Mouse (Mus musculus): Measurements from ENCODE around the gene Helq. TPM values are rescaled to one million over a fixed set of nuclear protein-coding genes. Genes with fewer than 3 reads are reported as not detected.
A peak's percentile ranks its signal among the peaks of the same experiment; 100 is the strongest.

Gene Helq
- polyA plus RNA-seq, 1 experiment = 37.6 TPM

DNA sequence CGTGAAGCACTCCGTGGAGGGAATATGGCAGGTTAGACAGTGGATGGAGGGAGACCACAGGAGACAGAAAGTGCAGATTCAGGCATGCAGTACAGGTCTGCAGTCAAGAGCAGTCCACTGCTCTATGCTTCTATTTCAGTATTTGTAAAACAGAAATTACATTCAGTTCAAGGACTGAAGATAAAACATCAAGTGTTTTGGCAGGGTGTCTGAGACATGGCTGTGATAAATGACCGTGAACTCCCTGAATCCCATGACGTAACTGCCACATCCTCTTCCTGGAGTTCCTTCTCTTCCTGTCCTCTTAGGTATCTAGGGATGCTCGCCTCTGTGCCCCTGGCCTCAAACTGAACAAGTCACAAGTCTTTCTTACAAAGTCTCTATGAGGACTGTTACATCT lies 21.5 kb downstream of the Helq start:
- no peaks in the 10 kb centered on the region for H3K4me1 ChIP-seq (ENCODE audit: control insufficient read depth, insufficient read depth, low read length)
- H3K27ac ChIP-seq (ENCODE audit: insufficient read depth, low read length) = no peak overlapping the region
- peaks cover 39% of the 10 kb centered on the region for H3K36me3 ChIP-seq (ENCODE audit: control insufficient read depth, insufficient read depth, low read length, poor library complexity, severe bottlenecking)
- no peak overlapping the region for H3K4me3 ChIP-seq (ENCODE audit: low read depth, low read length)
- TF ChIP-seq POLR2A (IDR thresholded peaks at IDR 0.05; ENCODE audit: insufficient read depth, low read length) = no peak
- no peak for TF ChIP-seq EP300 (IDR thresholded peaks at IDR 0.05; ENCODE audit: insufficient read depth, low read depth, low read length)
- TF ChIP-seq CTCF (IDR thresholded peaks at IDR 0.05; ENCODE audit: low read depth, low read length) = no peak
- no peaks in the 10 kb centered on the region for H3K9me3 ChIP-seq (replicated peaks; ENCODE audit: control insufficient read depth, insufficient read depth, low read length, poor library complexity, severe bottlenecking)
- H3K9ac ChIP-seq (ENCODE audit: low read depth, poor library complexity, severe bottlenecking) = no peak overlapping the region
- no peaks in the 10 kb centered on the region for H3K27me3 ChIP-seq (ENCODE audit: control insufficient read depth, insufficient read depth, low read length, poor library complexity, severe bottlenecking)

DNA sequence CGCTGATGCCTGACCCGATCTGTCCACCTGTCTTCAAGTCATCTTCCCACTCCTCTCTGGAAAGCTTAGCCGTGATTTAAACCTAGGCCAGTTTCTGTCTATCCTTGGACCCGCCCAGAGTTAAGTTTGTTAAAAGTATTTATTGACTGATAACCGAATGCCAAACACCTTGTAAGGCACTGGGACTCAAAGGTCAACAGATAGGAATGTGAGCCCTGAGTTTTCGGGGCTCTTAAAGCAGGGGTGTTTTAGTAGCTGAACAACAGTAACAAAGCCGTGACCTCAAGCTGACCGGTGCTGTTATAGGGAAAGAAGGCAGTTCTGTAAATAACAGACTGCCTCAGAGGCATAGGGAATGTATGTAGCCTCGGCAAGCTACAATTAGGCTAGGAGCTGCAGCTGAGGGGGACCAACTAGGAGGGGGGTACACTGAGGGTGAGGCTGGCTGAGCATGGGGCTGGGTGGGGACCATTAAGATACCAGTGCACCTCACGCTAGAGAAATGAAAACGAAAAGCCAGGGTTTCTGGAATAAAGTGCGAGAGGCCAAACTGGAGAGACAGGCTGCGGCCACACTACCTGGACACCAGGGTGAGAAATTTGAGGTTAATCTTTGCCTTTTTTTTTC lies 22.5 kb downstream of the Helq start:
- Histone ChIP-seq H3K9me3 (replicated peaks; ENCODE audit: control insufficient read depth, insufficient read depth, low read length, poor library complexity, severe bottlenecking) (no peaks in the 10 kb centered on the region), H3K36me3 (ENCODE audit: control insufficient read depth, insufficient read depth, low read length, poor library complexity, severe bottlenecking) (peaks cover 45% of the 10 kb centered on the region), H3K4me3 (ENCODE audit: low read depth, low read length) (no peak overlapping the region), H3K9ac (ENCODE audit: low read depth, poor library complexity, severe bottlenecking) (no peak overlapping the region), H3K27me3 (ENCODE audit: control insufficient read depth, insufficient read depth, low read length, poor library complexity, severe bottlenecking) (no peaks in the 10 kb centered on the region), H3K27ac (ENCODE audit: insufficient read depth, low read length) (no peak overlapping the region), H3K4me1 (ENCODE audit: control insufficient read depth, insufficient read depth, low read length) (no peaks in the 10 kb centered on the region)
- TF ChIP-seq EP300 (IDR thresholded peaks at IDR 0.05; ENCODE audit: insufficient read depth, low read depth, low read length) (no peak), POLR2A (IDR thresholded peaks at IDR 0.05; ENCODE audit: insufficient read depth, low read length) (no peak)

DNA sequence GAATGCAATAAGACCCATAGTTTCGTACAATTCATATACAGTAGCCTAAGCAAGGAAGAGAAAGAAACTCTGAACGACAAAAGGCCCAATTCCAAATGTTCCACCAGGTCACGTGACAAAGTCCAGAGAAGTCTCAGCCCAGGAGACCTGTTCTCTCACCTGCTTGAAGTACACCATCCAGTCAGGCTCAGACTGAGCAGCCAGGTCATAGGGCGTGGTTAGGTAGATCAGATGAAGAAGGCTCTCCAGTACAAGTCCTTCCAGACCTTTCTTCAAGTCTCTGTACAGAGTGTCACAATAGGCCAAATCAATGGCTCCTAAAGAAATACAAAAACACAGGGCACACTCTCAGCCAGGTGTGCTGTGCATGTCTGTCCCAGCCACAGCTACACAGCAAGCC lies 26.8 kb downstream of the Helq start:
- H3K27me3 ChIP-seq (ENCODE audit: control insufficient read depth, insufficient read depth, low read length, poor library complexity, severe bottlenecking) = no peaks in the 10 kb centered on the region
- H3K9ac ChIP-seq (ENCODE audit: low read depth, poor library complexity, severe bottlenecking) = no peak overlapping the region
- no peaks in the 10 kb centered on the region for H3K9me3 ChIP-seq (replicated peaks; ENCODE audit: control insufficient read depth, insufficient read depth, low read length, poor library complexity, severe bottlenecking)
- no peak overlapping the region for H3K4me3 ChIP-seq (ENCODE audit: low read depth, low read length)
- H3K36me3 ChIP-seq (ENCODE audit: control insufficient read depth, insufficient read depth, low read length, poor library complexity, severe bottlenecking) = peaks cover 46% of the 10 kb centered on the region
- H3K27ac ChIP-seq (ENCODE audit: insufficient read depth, low read length) = no peak overlapping the region
- TF ChIP-seq CTCF (IDR thresholded peaks at IDR 0.05; ENCODE audit: low read depth, low read length) = no peak
- no peak for TF ChIP-seq POLR2A (IDR thresholded peaks at IDR 0.05; ENCODE audit: insufficient read depth, low read length)
- TF ChIP-seq EP300 (IDR thresholded peaks at IDR 0.05; ENCODE audit: insufficient read depth, low read depth, low read length) = no peak
- no peaks in the 10 kb centered on the region for H3K4me1 ChIP-seq (ENCODE audit: control insufficient read depth, insufficient read depth, low read length)

DNA sequence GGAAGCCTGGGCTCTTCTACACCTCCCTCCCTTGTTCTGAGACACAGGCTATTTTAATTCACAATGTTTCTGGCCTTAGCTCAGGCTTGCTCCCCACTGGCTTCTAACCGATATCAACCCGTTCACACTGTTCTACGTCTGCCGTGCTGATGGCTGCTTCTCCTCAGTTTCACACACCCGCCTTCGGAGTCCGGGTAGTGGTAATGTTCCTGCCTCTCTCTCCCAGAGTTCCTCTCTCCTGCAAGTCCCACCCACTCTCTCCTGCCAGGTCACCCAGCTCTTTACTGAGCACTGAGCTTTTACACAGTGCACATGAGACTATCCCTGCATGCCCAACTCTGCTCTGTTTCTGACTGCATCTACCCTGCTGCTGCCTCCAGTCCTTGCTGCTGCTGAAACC lies 32.4 kb downstream of the Helq start:
- H3K4me1 ChIP-seq (ENCODE audit: control insufficient read depth, insufficient read depth, low read length) = no peaks in the 10 kb centered on the region
- no peak overlapping the region; the same call in 1 of the 2 replicates for H3K27ac ChIP-seq (ENCODE audit: insufficient read depth, low read length)
- peak overlapping the region; percentile 74 for H3K4me3 ChIP-seq (ENCODE audit: low read depth, low read length)
- H3K36me3 ChIP-seq (ENCODE audit: control insufficient read depth, insufficient read depth, low read length, poor library complexity, severe bottlenecking) = peaks cover 28% of the 10 kb centered on the region
- H3K27me3 ChIP-seq (ENCODE audit: control insufficient read depth, insufficient read depth, low read length, poor library complexity, severe bottlenecking) = no peaks in the 10 kb centered on the region
- peak overlapping the region; percentile 52 for H3K9ac ChIP-seq (ENCODE audit: low read depth, poor library complexity, severe bottlenecking)
- TF ChIP-seq EP300 (IDR thresholded peaks at IDR 0.05; ENCODE audit: insufficient read depth, low read depth, low read length) (no peak), POLR2A (IDR thresholded peaks at IDR 0.05; ENCODE audit: insufficient read depth, low read length) (peak; percentile 5), CTCF (IDR thresholded peaks at IDR 0.05; ENCODE audit: low read depth, low read length) (no peak)
- H3K9me3 ChIP-seq (replicated peaks; ENCODE audit: control insufficient read depth, insufficient read depth, low read length, poor library complexity, severe bottlenecking) = no peaks in the 10 kb centered on the region

DNA sequence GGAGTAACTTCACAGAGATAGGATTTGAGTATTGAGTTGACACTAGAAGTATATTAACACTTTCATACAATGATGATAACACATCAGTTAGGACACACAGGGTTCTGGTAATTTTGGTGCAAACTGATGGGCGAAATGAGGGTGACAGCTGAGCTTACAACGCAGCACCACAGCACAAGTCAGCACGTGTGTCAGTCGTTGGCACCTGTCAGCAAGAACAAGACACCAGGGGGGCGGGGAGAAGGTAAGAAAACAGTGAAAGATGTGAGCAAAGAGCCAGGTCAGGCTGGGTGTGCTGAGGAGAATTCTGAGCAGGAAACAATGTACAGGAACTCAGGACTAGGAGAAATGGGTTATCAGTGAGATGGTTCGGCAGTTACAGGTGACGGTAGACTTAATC lies 36.7 kb downstream of the Helq start:
- no peaks in the 10 kb centered on the region for H3K27me3 ChIP-seq (ENCODE audit: control insufficient read depth, insufficient read depth, low read length, poor library complexity, severe bottlenecking)
- no peaks in the 10 kb centered on the region for H3K4me1 ChIP-seq (ENCODE audit: control insufficient read depth, insufficient read depth, low read length)
- peaks cover 10% of the 10 kb centered on the region for H3K36me3 ChIP-seq (ENCODE audit: control insufficient read depth, insufficient read depth, low read length, poor library complexity, severe bottlenecking)
- H3K4me3 ChIP-seq (ENCODE audit: low read depth, low read length) = no peak overlapping the region
- no peak overlapping the region for H3K27ac ChIP-seq (ENCODE audit: insufficient read depth, low read length)
- no peaks in the 10 kb centered on the region; the same call in 1 of the 2 replicates for H3K9me3 ChIP-seq (replicated peaks; ENCODE audit: control insufficient read depth, insufficient read depth, low read length, poor library complexity, severe bottlenecking)
- H3K9ac ChIP-seq (ENCODE audit: low read depth, poor library complexity, severe bottlenecking) = no peak overlapping the region
- TF ChIP-seq POLR2A (IDR thresholded peaks at IDR 0.05; ENCODE audit: insufficient read depth, low read length) (no peak), CTCF (IDR thresholded peaks at IDR 0.05; ENCODE audit: low read depth, low read length) (no peak), EP300 (IDR thresholded peaks at IDR 0.05; ENCODE audit: insufficient read depth, low read depth, low read length) (no peak)

DNA sequence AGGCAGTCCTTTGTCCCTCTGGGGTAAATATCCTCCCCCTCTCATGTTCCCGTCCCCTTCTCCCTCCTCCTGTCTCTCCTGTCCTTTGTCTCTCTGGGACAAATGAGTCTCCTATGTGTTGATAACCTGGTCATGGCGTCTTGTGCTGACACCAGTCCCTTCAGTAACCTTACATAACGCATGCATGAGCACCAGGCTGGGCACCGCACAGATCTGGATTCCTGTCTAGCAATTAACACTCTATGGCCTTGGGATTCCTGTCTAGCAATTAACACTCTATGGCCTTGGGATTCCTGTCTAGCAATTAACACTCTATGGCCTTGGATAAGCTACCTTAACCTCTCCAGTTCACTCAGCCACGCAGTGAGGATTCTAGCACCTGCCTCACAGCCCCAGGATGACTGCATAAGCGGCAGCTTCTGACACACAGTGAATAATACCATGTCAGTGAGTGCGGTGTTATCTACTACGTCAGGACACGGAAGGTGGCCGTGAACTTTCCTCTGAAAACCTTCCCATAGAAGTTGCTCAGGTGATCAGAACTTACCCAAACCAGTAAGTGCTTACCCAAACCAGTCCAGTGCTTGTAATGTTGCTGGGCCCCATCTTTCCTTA lies 38.2 kb downstream of the Helq start:
- Histone ChIP-seq H3K27me3 (ENCODE audit: control insufficient read depth, insufficient read depth, low read length, poor library complexity, severe bottlenecking) (no peaks in the 10 kb centered on the region), H3K9ac (ENCODE audit: low read depth, poor library complexity, severe bottlenecking) (no peak overlapping the region), H3K4me1 (ENCODE audit: control insufficient read depth, insufficient read depth, low read length) (no peaks in the 10 kb centered on the region), H3K4me3 (ENCODE audit: low read depth, low read length) (no peak overlapping the region), H3K36me3 (ENCODE audit: control insufficient read depth, insufficient read depth, low read length, poor library complexity, severe bottlenecking) (peaks cover 10% of the 10 kb centered on the region), H3K9me3 (replicated peaks; ENCODE audit: control insufficient read depth, insufficient read depth, low read length, poor library complexity, severe bottlenecking) (no peaks in the 10 kb centered on the region; the same call in 1 of the 2 replicates), H3K27ac (ENCODE audit: insufficient read depth, low read length) (no peak overlapping the region)
- TF ChIP-seq EP300 (IDR thresholded peaks at IDR 0.05; ENCODE audit: insufficient read depth, low read depth, low read length) (no peak), CTCF (IDR thresholded peaks at IDR 0.05; ENCODE audit: low read depth, low read length) (no peak), POLR2A (IDR thresholded peaks at IDR 0.05; ENCODE audit: insufficient read depth, low read length) (no peak)
